Mouse (Mus musculus) spleen, adult 2 months (tissue): Measurements from ENCODE around the gene Olfr106-ps.

Experiments used
- CTCF ChIP-seq: fragments of 200-500 bp; IDR thresholded peaks from 2 replicates; pipeline ENCODE4 v1.5.1; 2011; ENCODE audit warnings: mild to moderate bottlenecking, inconsistent platforms; ENCODE audit not compliant: insufficient read depth, insufficient read length, insufficient replicate concordance; ENCODE audit errors: extremely low read depth
- POLR2A ChIP-seq: fragments of 200-500 bp; IDR thresholded peaks from 2 replicates; pipeline ENCODE4 v1.6.1; 2011; ENCODE audit warnings: low read depth, low read length, inconsistent platforms

- TF ChIP-seq CTCF = no peak
- TF ChIP-seq POLR2A = no peak
Observed at GRCm38 (mm10) chr17:37378733-37379132, 11.5 kb upstream of the Olfr106-ps start, which contains the start of gene Olfr105-ps.
